Mouse (Mus musculus): ENCODE measurements around the gene Sh3gl3. TPM values are rescaled to one million over a fixed set of nuclear protein-coding genes. Genes with fewer than 3 reads are reported as not detected.

The Sh3gl3 gene
- total RNA-seq (2021), result 10 to 100 TPM; 55.2 to 60.6 TPM

DNA sequence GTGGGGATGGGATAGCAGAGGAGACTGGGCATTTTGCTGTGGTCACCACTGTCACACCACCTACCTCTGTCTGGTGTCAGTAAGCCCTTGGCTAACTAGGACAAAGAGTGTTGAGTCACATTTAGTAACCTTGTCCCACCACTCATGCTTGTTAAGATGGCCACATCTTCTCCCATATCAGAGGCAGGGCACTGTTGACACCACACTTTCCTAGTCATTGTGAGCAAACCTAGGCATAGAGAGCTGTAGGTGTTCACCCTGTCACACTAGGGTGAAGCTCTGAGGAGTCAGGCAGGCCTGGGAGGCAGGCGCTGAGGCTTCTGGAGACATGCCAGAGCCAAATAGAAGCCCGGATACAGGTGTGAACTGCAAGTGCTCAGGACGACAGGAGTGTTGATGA, at the start of gene Sh3gl3:
Gene Sh3gl3, plus strand, starts transcription at position 301 of the 400 bp plus-strand sequence.
- DNase-seq, result no peak

DNA sequence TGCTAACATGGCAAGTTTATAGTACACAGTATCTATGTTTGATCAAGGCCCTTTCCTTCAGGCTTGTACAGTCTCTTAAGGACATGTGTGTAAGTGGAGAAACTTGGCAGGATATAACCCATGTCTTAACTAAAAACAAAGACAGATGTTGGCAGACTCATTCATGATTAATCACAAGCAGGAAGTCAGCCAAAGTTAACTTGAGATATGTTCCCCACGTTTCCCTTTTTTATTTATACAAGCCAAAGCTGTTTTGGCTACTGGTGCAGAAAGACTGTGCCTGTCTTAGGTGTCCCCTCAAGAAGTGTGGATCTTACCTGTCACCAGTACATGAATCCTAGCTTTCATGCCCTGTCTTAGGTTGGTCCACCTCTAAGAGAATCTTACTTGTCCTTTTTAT, 35.4 kb upstream of the Sh3gl3 start:
- no peak for DNase-seq

GRCm38 (mm10) chr7:82147151-82147550, 26.5 kb upstream of the Sh3gl3 start:
- no peak for DNase-seq

GRCm38 (mm10) chr7:82164681-82165080, 9.0 kb upstream of the Sh3gl3 start:
- DNase-seq, result no peak

DNA sequence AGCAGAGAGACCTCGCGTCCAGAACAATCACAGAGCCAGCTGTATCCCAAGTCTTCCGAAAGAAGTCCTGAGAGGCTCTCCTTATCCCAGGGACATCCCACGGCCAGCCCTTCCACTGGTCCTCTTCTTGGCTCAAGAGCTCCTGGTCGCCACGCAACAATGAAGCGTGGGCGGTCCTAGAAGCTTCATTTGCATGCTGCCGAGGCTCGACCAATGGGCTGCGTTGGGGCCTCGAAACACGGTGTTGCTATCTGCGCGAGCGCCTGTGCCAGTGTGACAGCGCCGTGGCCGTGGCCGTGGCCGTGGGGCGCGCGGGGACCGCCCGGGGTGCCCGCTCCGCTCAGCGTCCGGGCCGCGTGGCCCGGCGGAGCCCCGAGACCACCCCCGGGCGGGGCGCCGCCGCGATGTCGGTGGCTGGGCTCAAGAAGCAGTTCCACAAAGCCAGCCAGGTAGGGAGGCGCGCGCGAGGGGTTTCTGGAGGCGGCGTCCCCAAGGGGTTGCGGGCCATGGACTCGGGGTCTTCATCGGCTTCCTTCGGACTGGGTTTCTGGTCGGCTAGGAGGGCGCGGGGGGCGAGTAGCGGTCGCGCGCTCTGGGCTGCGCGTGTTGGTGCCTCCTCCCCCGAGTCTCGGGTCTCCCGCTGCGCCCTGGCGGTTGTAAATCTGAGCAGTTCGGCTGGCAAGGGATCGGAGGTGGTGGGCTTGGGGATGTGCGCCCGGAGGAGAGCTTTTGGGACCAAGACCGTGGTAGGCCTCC, 1.1 kb downstream of the Sh3gl3 start:
- DNase-seq, result peak; percentile 84 to 85

DNA sequence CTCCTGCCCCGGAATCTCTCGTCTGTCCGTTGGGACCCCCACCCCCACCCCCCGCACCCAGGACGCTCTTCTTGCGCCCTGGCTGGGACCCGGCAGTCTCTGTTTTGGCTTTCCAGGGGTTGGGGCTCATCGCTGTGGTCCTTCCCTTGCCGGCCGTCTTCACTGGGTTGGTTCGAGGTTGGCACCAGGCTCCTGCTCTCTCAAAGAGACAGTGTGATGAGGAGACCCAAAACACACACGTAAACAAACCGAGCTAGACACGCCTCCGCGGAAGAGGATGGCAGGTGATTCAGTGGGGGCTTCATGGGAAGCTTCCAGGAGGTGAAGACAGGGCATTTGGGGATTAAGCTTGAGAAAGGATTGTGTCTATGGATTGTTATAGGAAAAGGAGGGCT, 1.7 kb downstream of the Sh3gl3 start:
- peak in 1 of 2 experiments; percentile 17 for DNase-seq

DNA sequence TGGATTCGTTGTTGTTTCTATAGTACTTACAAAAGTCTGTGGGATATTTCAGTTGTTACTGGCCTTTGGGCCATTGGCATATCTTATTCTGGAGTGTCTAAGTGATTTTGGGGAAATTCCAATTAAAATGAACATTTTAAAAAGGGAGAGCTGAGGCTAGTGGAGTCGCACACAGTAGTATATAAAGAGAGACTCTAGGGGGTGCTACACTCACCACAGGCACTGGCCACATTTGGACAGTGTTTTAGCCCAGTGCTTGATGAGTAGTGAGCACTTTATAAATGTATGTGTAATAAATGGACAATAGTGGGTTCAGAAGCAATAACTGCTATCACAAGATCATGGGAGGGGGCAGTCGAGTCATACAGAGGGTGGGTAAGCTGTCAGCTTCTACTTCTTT, 2.6 kb downstream of the Sh3gl3 start:
- no peak for DNase-seq

- DNase-seq, result no peak
These were observed 3.7 kb downstream of the Sh3gl3 start for GRCm38 (mm10) chr7:82177336-82177735.

DNA sequence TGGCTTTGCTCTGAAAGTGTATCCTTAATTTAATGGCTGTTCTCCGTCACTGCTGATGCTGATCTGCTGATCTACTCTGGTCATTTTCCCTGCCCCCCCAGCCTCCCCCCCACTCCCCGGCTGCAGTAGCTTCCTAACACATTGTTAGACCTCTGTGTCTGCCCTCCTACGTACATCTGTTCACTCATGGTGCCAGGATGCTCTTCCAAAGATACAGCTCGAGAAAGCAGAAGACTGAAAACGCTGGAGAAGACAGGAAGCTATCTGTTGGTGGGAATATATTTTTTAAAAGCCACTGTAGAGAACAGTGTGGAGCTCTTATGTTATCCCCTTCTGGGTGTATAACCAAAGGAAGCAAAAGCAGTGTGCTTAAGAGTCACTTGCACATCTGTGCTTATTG, 7.3 kb downstream of the Sh3gl3 start:
- DNase-seq, result no peak

DNA sequence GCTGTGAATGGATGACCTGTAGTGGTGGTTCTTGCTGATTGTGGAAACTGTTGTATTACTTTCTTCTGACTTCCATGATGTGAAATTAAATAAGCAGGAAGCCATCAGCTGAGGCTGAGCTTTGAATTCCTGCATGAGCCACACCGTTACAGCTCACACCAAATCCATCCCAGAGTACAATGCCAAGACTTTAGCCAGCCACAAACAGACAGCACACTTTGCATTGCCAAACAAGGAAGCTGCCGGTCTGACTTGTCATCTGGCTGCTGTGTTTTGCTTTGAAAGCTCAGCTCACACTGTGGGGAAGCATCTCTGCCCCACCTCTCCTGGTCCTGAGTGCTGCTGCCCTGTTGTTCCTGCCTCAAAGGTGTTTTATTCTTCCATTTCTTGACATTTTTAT, 9.1 kb downstream of the Sh3gl3 start:
- no peak for DNase-seq

DNA sequence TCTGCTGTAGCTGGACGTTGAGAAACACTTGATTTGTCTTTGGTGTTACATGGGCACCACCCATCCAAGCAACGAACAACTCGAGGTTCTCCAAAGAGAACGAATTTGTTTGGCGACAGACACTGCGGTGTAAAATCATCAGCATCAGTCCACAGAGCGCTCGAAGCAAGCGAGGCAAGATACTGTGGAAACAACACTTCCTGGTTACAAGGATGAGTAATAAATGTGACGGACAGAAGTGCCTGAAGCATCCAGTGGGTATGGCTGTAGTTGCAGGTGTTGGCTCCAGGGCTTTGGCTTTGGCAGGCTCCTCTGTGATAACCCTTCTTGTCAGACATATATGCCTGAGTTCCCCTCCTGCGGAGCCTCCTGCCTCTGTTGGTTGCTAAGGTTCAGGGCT, 18.0 kb downstream of the Sh3gl3 start:
- no peak for DNase-seq

GRCm38 (mm10) chr7:82192512-82192911, 18.9 kb downstream of the Sh3gl3 start:
- DNase-seq, result no peak

- no peak for DNase-seq
These were observed 29.5 kb downstream of the Sh3gl3 start for GRCm38 (mm10) chr7:82203111-82203510.

DNA sequence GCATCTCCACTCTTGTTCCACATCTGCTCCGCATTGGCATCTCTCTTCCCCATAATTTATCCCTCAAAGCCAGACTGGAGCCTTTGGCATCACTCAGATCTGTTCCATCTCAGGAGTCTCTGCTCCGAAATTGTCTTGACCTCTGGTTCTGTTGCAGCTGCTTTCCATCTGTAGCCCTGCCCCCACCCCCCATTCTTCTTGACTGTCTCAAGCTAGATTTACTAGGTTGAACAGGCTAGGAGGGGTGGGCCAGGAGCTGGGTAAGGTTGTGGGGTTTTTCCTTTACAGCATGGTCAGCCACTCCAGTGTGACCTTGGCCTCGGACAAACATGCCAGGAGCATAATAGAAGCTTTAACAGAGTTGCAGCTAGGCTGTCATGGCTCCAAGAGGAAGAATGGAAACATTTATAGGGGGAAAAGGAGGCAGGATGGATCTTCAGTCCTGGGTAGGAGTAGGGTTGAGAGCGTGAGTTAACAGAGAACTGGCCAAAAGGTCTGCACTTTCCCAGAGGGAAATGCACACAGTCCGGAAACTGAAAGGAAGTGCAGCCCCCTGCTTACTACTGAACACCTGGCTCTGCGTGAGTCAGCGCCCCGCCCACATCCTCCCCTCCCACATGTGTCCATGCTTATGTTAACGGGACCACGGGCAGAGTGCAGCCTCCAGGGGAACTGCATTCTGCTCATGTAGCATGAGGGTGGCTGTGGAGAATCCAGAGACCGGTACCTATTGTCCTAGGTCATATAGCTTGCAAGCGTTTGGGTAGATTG, 30.6 kb downstream of the Sh3gl3 start:
- no peak for DNase-seq

DNA sequence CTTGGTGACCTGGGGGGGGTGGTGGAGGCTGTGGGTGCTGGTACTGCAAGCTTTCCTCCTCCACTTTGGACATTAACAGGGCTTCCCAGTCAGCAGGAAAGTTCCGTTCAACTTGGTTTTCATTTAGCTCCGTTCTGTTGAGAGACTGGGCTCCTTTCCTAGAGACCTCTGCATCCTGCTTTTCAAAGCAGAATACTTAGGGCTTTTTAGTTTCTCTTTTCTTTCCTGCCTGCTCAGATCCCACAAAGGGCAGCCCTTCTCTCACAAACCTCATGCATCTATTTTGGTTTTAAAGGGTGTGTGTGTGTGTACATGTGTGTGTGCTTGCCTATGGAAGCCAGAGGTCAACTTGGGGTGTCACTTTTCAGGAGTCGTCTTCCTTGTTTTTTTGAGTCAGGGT, 31.3 kb downstream of the Sh3gl3 start:
- no peak for DNase-seq

DNA sequence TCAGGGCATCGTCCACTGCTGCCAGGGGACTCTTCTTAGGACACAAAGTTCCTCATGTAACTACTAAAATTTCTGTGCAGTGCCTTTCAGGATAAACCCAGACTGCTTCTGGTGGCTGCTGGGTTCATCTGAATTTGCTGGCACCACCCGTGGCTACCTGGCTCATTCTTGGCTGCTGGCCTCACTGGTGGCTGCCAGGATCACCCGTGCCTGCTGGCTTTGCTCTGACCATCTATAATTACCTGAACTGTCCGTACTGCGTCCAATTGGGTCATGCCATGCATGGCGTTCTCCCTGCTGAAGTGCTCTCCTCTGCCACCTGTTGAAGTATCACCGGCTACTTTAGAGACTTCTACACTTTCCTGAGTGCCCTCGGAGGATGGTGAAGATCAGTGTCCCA, 33.1 kb downstream of the Sh3gl3 start:
- DNase-seq, result no peak

DNA sequence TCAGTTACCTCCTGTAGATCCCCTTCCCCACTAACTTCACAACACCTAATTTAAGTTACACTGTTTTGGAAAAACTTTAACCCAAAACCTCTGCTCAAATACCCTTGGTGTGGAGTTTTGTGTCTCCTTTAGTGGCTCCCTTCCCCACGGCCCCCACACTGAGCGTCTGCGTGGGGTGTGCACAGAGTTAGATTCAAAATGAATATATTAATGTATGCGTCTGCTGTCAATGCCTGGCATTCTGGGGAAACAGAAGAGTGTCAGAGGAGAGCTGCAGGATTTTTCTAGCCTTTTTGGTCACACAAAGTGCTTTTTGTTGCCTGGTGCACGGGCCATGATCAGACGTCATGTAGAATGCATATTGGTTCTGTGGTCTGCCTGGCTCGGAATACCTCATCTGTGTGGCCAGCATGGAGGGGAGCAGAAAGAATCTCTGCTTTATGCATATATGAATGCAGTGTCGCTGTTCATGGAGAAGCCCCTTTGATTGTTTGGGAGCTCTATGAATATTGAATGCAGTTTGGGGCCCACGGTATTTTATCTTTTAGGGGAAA, 47.8 kb downstream of the Sh3gl3 start:
- no peak for DNase-seq

GRCm38 (mm10) chr7:82223906-82224846, 50.5 kb downstream of the Sh3gl3 start:
- no peak for DNase-seq

DNA sequence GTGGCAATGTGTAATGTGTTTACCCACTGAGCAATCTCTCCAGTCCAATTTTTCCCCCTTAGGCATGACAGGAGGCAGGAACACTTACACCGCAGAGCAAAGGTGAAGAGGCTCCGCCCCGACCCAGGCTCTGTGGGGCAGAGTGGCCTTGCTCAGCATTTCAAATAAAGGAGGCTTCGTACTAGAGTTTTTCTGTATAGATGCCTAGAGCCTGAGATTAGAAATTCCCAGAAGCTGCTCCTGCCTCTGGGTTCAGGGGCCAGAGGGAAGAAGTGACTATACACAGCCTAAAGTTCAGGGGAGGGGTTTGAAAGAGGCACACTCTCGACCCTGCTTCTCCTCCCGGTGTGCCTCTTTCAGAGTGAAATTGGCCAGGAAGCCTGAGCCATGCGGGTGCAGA, 59.6 kb downstream of the Sh3gl3 start:
- no peak for DNase-seq

DNA sequence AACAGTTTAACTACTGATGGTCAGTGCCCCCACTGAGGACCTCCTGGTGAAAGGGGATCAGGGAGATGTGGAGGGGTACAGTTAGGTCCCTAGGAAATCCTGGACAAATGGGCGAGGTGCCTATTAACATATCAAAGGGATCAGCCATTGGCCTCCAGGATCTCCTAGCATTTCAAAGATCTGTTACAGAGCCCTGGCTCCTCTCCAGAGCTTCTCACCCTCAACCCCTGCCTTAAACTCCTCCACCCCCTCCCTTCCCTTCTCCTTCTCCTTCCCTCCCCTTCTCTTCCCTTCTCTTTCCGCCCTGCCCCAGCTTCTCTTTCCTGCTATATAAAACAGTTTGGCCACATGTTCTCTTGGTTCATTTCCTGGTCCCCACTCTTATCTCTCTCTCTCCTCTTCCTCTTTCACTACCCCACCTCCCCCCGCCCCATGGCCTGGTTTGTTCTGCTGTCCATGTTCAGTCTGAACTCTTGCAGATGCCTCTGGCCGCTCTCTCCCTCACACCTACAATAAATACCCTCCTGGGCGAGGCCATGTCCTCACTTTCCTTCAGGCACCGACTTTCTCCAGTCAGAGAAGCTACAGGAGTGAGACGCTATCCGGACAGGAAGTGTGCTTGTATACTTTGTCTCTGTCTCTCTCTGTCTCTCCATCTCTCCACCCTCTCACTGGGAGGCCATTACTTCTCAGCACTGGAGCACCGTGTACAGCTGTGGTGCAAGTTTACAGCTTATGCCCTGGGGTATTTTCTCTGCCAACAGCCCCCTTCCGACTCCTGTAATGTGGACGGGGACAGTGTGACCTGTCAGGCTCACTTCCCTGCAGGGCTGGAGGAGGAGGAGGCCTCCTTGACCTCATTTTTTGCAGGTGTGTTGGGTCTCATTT, 60.6 kb downstream of the Sh3gl3 start:
- no peak for DNase-seq

- DNase-seq, result no peak
These were observed 61.3 kb downstream of the Sh3gl3 start for GRCm38 (mm10) chr7:82234898-82235290.

GRCm38 (mm10) chr7:82235486-82235885, 61.8 kb downstream of the Sh3gl3 start:
- no peak for DNase-seq
